Mouse (Mus musculus) hindbrain, embryonic 13.5 days (tissue): Measurements from ENCODE around the gene Kcnh4. TPM values are rescaled to one million over a fixed set of nuclear protein-coding genes. Genes with fewer than 3 reads are reported as not detected.
A peak's percentile ranks its signal among the peaks of the same experiment; 100 is the strongest.

ENCODE experiments used
- ATAC-seq: fragments of 200-750 bp; cut with Nextera tagmentation; 2 replicates; pipeline ENCODE4 v1.8.0; 2017; ENCODE audit warnings: moderate TSS enrichment; ENCODE audit not compliant: low FRiP score
- H3K27ac ChIP-seq: fragments of 300-500 bp; sonication (generic); 2 replicates; pipeline ENCODE4 v1.5.1; 2015; ENCODE audit warnings: inconsistent platforms, mild to moderate bottlenecking, moderate library complexity
- H3K27me3 ChIP-seq: fragments of 300-500 bp; sonication (generic); 2 replicates; pipeline ENCODE4 v1.6.1; 2015; ENCODE audit warnings: mild to moderate bottlenecking, inconsistent platforms
- H3K36me3 ChIP-seq: fragments of 300-500 bp; sonication (generic); 2 replicates; pipeline ENCODE4 v1.6.1; 2015; ENCODE audit warnings: mild to moderate bottlenecking, inconsistent platforms
- H3K4me1 ChIP-seq: fragments of 300-500 bp; sonication (generic); replicated peaks from 2 replicates; pipeline ENCODE4 v1.6.1; 2015; ENCODE audit warnings: inconsistent platforms
- H3K4me2 ChIP-seq: fragments of 300-500 bp; sonication (generic); 2 replicates; pipeline ENCODE4 v1.6.1; 2015; ENCODE audit warnings: inconsistent platforms, mild to moderate bottlenecking, moderate library complexity
- H3K4me3 ChIP-seq: fragments of 300-500 bp; sonication (generic); 2 replicates; pipeline ENCODE4 v1.5.1; 2015; ENCODE audit warnings: mild to moderate bottlenecking, inconsistent platforms
- H3K9ac ChIP-seq: fragments of 300-500 bp; sonication (generic); 2 replicates; pipeline ENCODE4 v1.6.1; 2015; ENCODE audit warnings: mild to moderate bottlenecking, inconsistent platforms
- H3K9me3 ChIP-seq: fragments of 300-500 bp; sonication (generic); 2 replicates; pipeline ENCODE4 v1.6.1; 2016; ENCODE audit warnings: inconsistent platforms
- WGBS: fragments of 180-500 bp; shearing (Covaris S2); methylation state at CpG from one replicate; pipeline ENCODE4 v1.1.7; 2015; 5-methylcytosine and 5-hydroxymethylcytosine counted together
- polyA plus RNA-seq: library from polyadenylated mRNA; unstranded; fragments of >200 nt; fragmentation: Nextera tagmentation; extraction: Ambion mirVana; gene quantifications from 2 replicates; pipeline ENCODE4 v1.2.1, GENCODE M21; 2015

Kcnh4 gene
- polyA plus RNA-seq, 1 experiment from 2014 or later = 7.5 TPM

DNA sequence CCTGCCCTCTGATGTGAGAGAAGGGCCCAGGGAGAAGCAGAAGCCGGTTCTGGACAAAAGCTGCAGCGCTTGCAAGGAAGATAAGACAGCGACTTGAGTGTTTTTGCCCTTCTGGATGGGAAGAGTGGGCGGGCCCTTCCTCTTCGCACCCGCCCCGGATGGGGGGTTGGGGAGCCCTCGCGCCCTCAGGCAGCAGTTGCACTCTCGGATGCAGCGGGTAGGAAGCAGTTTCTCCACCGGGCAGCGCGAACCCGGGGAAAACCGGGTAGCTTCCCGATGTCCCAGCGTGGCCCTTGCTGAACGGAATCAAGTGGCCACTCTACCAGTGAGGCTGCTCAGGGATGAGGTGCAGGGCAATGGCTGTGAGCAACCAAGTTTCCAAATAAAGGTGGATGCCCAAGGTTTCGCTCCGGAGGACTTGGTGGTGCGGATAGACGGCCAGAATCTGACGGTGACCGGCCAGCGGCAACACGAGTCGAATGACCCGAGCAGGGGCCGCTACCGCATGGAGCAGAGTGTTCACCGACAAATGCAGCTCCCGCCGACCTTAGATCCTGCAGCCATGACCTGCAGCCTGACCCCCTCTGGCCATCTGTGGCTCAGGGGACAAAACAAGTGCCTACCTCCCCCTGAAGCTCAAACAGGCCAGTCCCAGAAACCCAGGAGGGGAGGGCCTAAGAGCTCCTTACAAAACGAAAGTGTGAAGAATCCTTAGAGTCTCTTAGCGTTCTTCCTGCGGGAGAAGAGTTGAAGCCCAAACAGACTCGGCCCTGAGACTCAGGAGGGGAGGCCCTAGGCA, 45.8 kb downstream of the Kcnh4 start, which contains the start of gene Hspb9:
Gene Hspb9, plus strand, starts transcription at position 116 of the 799 bp plus-strand sequence.
- no peaks in the 10 kb centered on the region for H3K9me3 ChIP-seq
- H3K4me2 ChIP-seq = peak within 1 kb of the TSS; percentile 38
- H3K27me3 ChIP-seq = no peaks in the 10 kb centered on the region
- WGBS = 5% methylated on average over 38 of the region's 38 CpGs
- no peak for ATAC-seq
- peak within 1 kb of the TSS; percentile 67 for H3K9ac ChIP-seq
- H3K36me3 ChIP-seq = peaks cover 58% of the 10 kb centered on the region
- peak within 1 kb of the TSS; percentile 17; the same call in 1 of the 2 replicates for H3K4me3 ChIP-seq
- 0 out of 2 replicates have a peak within 1 kb of the TSS, but pooled peaks have one; percentile 19 for H3K27ac ChIP-seq
- peaks cover 32% of the 10 kb centered on the region for H3K4me1 ChIP-seq

DNA sequence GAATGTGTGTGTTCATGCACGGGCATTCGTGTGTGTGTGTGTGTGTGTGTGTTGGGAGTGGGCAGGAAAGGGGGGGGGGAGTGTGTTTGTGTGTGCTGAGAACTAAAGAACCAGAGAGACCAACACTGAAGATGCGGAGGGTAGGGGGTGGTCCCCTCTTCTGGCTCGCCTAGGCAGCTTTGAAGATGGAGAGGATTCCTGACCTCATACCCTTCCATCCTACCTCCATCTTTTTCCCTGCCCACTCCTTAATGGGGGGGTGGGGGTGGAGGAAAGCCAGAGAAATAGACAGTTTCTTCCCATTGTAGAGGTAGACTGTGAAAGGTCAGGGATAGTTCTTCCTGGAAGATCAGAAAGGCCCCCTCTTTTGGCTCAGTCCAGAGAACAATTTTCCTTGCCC, 46.6 kb downstream of the Kcnh4 start:
- Histone ChIP-seq H3K27me3 (no peaks in the 10 kb centered on the region), H3K27ac (no peak overlapping the region), H3K36me3 (peaks cover 58% of the 10 kb centered on the region), H3K9me3 (no peaks in the 10 kb centered on the region), H3K4me2 (no peak overlapping the region; the same call in 1 of the 2 replicates), H3K9ac (peak overlapping the region; percentile 67; the same call in 1 of the 2 replicates), H3K4me3 (peak overlapping the region; percentile 17; the same call in 1 of the 2 replicates), H3K4me1 (peaks cover 32% of the 10 kb centered on the region)
- 55% methylated on average over 4 of the region's 4 CpGs for WGBS
- ATAC-seq = no peak

DNA sequence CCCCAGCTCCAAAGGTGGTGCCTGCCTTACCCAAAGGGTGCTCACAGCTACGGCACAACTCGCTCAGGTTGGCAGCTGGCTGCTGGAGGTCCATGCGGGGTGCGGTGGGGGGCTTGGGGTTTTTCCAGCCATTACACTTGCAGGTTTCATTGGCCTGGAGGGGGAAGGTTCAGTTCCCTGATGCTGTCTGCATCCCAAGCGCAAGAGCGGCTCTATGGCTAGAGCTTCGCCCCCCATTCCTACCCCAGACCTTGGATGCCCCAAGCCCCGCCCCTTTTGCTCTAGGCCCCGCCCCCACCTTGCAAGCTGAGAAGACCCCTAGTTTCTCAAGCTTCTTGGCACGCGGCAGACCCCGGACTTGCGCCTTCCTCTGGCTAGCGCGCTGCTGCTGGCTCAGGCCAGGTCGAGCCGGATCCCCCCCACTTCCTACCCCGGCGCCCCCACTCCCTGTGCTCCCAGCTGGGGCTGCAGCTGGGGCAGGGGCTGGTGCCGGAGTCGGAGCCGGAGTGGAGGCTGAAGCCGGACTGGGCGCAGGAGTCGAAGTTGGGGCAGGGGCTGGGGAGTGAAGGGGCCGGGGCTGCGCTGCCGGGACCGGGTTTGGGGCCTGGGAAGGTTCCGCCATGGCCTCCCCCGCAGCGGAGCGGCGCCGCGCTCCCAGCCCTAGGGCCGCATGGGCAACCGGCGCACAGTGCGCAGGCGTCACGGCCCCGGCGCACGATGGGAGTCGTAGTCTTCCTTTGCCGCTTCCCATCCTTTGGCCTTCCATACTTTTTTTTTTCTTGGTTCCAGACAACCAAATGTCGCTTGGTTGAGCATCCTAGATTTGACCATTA, 47.7 kb downstream of the Kcnh4 start, which contains the start of gene Kat2a:
Gene Kat2a, minus strand, starts transcription at position 683 of the 833 bp plus-strand sequence.
- Histone ChIP-seq H3K9ac (peak within 1 kb of the TSS; percentile 95), H3K36me3 (peaks cover 59% of the 10 kb centered on the region), H3K27ac (peak within 1 kb of the TSS; percentile 86), H3K27me3 (no peaks in the 10 kb centered on the region), H3K9me3 (no peaks in the 10 kb centered on the region), H3K4me2 (peak within 1 kb of the TSS; percentile 67), H3K4me1 (peaks cover 32% of the 10 kb centered on the region), H3K4me3 (peak within 1 kb of the TSS; percentile 98)
- WGBS = 2% methylated on average over 42 of the region's 48 CpGs
- ATAC-seq = peak; percentile 89

DNA sequence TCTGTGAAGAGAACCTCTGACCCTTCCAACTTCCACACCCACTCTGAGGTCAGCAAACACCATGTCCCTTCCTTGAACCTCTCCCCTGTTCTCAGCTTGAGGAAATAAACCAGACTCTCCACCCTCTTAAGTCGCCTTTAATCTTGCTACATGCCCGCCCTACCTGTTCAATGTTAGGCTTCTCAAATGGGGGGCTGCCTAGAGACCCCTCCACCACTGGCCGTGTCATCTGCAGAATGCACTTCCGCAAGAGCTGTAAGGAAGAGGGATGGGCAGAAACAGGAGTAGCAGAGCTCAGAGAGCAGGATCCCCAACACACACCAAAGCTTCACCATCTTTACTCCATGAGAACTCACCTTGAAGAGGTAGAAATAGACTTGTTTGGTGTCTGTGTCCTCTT, 48.8 kb downstream of the Kcnh4 start:
- Histone ChIP-seq H3K36me3 (peaks cover 59% of the 10 kb centered on the region), H3K9me3 (no peaks in the 10 kb centered on the region), H3K27ac (no peak overlapping the region), H3K4me1 (peaks cover 32% of the 10 kb centered on the region), H3K27me3 (no peaks in the 10 kb centered on the region), H3K4me2 (peak overlapping the region; percentile 67; the same call in 1 of the 2 replicates), H3K4me3 (peak overlapping the region; percentile 98; the same call in 1 of the 2 replicates), H3K9ac (peak overlapping the region; percentile 95; the same call in 1 of the 2 replicates)
- 89% methylated on average over 4 of the region's 4 CpGs for WGBS
- no peak for ATAC-seq

DNA sequence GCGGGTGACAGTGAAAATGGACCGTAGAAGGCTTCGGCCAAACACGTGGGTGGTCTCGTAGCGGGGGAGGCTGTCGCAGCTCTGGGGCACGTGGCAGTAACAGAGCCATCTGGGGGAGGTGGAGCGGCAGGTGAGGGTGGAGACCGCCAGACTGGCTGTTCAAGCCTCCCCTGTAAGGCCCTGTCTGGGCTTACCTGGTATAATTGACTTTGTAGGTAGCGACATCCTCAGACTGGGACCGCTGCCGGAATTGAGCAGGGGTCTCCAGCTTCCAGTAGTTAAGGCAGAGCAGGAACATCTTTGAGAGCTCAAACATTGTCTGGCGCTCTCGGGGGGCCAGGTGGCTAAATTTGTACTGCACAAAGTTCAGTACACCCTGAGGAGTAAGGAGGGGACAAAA, 49.2 kb downstream of the Kcnh4 start:
- WGBS = 93% methylated on average over 15 of the region's 15 CpGs
- Histone ChIP-seq H3K9me3 (no peaks in the 10 kb centered on the region), H3K9ac (no peak overlapping the region; the same call in 1 of the 2 replicates), H3K36me3 (peaks cover 59% of the 10 kb centered on the region), H3K4me1 (peaks cover 32% of the 10 kb centered on the region), H3K27ac (no peak overlapping the region), H3K4me2 (no peak overlapping the region), H3K27me3 (no peaks in the 10 kb centered on the region), H3K4me3 (no peak overlapping the region)
- no peak for ATAC-seq

DNA sequence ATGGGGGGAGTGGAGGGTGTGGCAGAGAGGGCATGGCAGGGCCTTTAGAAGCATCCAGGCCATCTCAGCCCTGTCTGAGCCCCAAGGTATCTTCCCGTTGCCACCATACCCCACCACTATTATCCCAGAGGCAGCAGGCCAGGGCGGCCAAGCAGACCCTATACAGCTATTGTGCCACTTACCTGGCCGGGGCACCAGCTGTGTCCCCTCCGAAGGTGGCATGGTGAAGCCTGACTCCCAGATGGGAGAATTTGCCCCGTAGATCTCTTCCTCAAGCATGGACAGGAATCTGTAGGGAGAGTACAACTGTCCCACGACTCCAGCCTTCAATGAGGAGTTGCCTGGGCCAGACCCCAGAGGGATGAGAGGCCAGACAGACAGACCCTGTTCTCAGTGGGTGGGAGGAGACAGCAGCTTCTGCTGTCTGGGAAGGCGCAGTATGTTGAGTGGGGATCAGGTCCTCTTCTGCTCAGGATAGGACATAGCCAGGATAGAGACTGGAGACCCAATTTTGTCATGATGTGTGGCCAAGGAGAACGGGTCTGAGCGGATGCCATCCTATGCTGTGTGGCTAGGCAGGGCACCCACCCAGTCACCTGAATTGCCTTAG, 50.4 kb downstream of the Kcnh4 start:
- ATAC-seq = no peak
- Histone ChIP-seq H3K9me3 (no peaks in the 10 kb centered on the region), H3K4me2 (no peak overlapping the region), H3K4me1 (peaks cover 26% of the 10 kb centered on the region), H3K36me3 (peaks cover 63% of the 10 kb centered on the region), H3K27ac (no peak overlapping the region), H3K4me3 (no peak overlapping the region), H3K27me3 (no peaks in the 10 kb centered on the region), H3K9ac (peak overlapping the region; percentile 11; the same call in 1 of the 2 replicates)
- 94% methylated on average over 9 of the region's 9 CpGs for WGBS

DNA sequence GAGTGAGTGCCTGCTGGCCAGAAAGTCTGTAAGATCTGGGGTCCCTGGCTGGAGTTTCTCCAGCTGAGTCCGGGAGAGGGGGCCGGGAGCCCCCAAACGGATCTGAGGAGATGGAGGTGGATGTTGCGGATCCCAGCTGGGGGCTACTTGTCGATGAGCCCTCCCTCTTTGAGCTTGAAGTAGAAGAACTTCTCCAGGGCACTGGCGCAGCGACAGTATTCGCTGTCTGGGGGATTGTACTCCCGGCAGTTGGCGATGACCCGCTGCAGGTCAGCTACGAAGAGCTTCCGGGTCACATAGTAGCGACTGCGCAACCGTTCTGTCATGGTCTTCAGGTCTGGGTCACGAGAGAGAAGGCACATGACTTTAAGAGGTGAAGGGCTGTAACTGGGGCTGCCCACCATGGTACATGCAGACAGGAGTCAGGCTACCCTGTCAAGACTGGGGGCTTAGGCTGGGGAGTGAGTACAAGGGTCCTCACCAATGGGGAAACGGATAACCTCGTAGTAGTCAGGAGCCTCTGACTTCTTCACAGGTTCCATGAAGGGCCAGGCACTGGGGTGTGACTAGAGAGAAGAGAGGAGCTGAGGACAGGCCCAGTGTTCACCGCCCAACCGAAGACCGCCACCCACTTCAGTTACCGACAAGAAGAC, 54.5 kb downstream of the Kcnh4 start:
- Histone ChIP-seq H3K27ac (no peak overlapping the region), H3K36me3 (peaks cover 60% of the 10 kb centered on the region), H3K27me3 (peaks cover 14% of the 10 kb centered on the region; the same call in 1 of the 2 replicates), H3K9me3 (no peaks in the 10 kb centered on the region), H3K4me2 (no peak overlapping the region), H3K9ac (no peak overlapping the region), H3K4me1 (peaks cover 10% of the 10 kb centered on the region), H3K4me3 (no peak overlapping the region)
- WGBS = 94% methylated on average over 23 of the region's 23 CpGs
- ATAC-seq = no peak

DNA sequence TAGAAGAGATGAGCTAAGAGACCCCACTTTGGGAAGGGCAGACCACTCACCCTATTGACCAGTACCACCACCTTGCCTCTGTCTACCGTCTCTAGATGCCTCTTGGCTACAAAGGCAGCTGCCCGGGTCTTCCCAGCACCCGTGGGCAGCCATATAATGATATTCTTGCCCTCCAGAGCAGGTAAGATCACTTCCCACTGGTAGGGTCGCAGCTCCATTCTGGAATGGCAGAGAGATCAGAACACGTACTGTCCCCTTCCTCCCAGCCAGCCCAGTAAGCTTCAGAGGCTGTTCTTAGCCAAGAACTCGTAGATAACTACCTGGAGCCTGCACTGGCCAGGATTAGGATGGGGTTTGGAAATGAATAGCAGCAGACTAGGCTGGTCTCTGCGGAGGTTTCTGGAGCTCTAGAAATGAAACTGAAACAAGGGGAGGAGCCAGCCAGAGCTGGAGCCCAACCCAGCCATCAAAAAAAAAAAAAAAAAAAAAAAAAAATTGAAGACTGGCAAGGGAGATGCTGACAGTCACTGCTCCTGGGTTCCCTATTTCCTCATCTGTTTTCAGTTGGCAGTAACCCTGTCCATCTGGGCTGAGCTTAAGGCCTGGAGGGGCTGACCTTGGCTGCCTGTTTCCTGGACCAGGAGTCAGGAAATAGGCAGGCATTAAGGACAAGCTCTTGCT, 55.8 kb downstream of the Kcnh4 start, which contains the start of gene Dhx58:
Gene Dhx58, minus strand, starts transcription at position 421 of the 681 bp plus-strand sequence.
- Histone ChIP-seq H3K4me2 (no peak within 1 kb of the TSS), H3K36me3 (peaks cover 48% of the 10 kb centered on the region), H3K4me3 (no peak within 1 kb of the TSS), H3K27me3 (peaks cover 14% of the 10 kb centered on the region; the same call in 1 of the 2 replicates), H3K9ac (no peak within 1 kb of the TSS), H3K4me1 (peaks cover 10% of the 10 kb centered on the region), H3K27ac (no peak within 1 kb of the TSS), H3K9me3 (no peaks in the 10 kb centered on the region)
- ATAC-seq = no peak
- WGBS = 69% methylated on average over 7 of the region's 7 CpGs

DNA sequence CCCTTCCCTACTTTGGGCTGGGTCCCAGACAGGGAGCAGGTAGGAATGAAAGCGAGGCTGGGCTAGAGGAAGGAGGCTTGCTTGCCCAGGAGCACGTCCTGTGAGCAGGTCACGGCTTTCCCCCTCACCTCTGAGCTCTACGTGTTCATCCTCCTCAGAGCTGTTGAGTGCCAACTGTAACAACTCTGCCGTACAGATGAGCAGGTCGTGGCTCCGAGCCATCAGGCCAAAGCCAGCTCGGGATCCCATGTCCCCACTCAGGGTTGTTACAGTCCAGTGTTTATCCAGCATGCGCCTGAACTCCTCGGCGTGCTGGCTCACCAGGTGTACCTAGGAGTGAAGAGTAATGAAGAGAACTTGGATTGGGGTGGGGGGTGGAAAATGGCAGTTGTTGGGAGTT, 56.4 kb downstream of the Kcnh4 start:
- peaks cover 41% of the 10 kb centered on the region for H3K36me3 ChIP-seq
- ATAC-seq = no peak

DNA sequence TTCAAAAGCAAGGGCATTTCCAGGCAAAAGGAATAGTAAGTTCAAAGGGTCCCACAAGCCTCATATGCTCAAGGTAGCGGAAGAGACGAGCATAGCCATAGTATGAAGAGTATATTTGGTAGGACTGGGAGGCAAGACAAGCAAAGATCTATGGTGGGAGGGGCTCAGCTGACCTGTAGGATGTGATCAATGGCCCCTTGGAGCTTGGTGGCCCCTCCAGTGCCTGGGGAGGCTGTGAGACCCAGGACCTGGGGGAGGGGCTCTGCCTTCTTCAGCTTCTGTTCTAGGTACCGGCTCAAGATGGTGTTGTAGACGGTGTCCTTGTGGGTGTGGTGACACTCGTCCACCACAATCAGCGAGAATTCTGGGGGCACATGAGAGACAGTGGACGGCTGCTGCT, 56.8 kb downstream of the Kcnh4 start:
- Histone ChIP-seq H3K9me3 (no peaks in the 10 kb centered on the region), H3K4me1 (peaks cover 10% of the 10 kb centered on the region), H3K9ac (no peak overlapping the region), H3K27ac (no peak overlapping the region), H3K36me3 (peaks cover 37% of the 10 kb centered on the region), H3K4me2 (no peak overlapping the region), H3K4me3 (no peak overlapping the region), H3K27me3 (peaks cover 14% of the 10 kb centered on the region; the same call in 1 of the 2 replicates)
- WGBS = 52% methylated on average over 7 of the region's 7 CpGs
- peak; percentile 7; the same call in 1 of the 2 replicates for ATAC-seq

More for the DNA sequence above, 56.4 kb downstream of the Kcnh4 start:
- Histone ChIP-seq H3K4me1 (peaks cover 10% of the 10 kb centered on the region), H3K27me3 (peaks cover 14% of the 10 kb centered on the region; the same call in 1 of the 2 replicates), H3K27ac (no peak overlapping the region), H3K9ac (no peak overlapping the region), H3K9me3 (no peaks in the 10 kb centered on the region), H3K4me2 (no peak overlapping the region), H3K4me3 (no peak overlapping the region)
- WGBS = 67% methylated on average over 11 of the region's 11 CpGs
